Mouse (Mus musculus) cerebellum, adult 8-10 months (tissue): ENCODE measurements around the gene Phldb1.
"Not testable (repeated sequence)": the region's sequence is repeated elsewhere in the genome, so short reads cannot be mapped to it uniquely, and the experiment has no call there.

Experiments
- DNase-seq: peaks from one replicate; pipeline ENCODE4 v3.0.0; 2022

Phldb1 gene

DNA sequence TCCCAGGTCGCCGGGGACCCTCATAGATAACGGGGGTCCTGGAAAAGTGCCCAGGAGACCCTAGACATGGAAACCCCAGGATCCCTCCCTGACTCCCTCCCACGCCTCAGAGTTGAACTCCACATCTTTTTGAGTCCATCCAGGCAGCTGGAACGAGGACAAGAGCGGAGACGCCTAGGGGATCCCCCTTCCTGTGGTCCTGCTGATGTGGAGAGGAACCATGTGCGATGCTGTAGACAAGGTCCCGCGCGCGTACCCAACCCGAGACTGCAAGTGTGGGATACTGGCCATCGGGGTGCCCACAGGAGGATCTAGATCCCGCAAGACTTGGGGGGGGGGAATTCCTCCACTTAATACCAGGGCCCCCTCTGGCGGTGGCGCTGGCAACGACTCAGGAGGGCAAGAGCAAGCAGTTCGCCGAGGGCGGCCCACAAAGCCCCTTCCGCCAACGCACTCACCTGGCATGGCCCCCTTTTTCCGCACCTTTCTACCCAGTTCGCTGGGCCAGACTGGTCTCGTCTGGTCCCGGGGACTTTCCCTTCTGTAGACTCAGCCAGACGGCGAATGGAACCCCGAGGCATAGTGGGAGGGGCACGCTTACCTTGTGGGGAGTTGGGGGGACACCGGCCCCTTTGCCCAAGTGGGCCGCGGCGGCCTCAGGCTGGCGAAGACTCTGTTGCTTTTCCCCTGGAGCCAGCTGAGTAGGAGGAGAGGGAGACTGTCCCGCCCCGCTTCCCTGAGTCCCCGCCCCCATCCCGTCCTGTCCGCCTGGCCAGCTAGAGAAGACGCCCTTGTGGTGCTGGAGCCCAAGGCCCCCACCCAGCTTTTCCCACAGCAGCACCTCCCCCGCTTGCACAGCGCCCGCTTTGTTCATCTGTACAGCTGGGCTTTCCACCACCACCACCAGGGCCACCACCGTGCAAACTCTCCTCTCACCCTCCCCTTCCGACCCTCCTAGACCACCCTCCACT, at the start of gene Phldb1:
Gene Phldb1 (minus strand): TSS at position 675 of the 971 bp plus-strand sequence.
- DNase-seq = no peak

DNA sequence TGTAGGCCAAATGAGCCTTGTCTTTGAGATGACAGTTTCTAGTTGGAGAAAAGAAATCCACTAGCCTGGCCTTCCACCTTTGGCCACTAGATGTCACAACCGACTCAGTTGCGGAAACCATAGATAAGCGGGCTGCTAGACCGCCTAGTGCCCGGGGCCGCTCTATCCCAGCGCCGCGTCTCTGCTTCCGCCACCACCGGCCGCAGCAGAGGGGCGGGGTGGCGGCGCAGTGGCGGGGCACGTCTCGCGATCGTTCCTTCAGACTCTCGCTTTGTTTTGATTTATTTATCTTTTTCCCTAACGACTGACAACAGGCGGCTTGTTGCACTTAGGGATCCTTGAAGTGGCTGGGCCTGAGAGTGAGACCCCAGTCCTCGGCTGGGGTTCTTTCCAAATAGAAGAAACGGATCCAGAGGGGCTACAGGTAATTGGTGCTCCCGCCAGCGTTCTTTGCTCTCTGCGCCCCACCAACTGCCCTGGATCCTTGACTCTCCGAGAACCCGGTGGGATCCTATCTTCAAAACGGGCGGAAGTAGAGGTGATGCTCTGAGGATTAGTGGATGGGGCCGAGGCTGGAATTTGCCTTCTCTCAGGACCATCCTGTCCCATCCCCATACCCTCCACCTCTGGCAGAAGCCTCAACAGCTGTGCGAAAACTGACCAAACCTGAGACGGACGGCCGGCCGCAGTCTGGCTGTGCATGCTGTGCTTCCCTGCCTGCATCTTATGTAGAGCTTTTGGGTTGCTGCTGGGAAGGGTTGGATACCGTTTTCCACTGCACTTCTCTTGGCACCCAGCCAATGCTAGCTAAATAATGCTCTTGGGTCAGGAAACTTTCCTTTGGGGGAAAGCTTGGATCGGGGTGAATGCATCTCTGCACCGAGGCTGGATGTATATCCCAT, 38.0 kb upstream of the Phldb1 start:
- peak; percentile 91 for DNase-seq

DNA sequence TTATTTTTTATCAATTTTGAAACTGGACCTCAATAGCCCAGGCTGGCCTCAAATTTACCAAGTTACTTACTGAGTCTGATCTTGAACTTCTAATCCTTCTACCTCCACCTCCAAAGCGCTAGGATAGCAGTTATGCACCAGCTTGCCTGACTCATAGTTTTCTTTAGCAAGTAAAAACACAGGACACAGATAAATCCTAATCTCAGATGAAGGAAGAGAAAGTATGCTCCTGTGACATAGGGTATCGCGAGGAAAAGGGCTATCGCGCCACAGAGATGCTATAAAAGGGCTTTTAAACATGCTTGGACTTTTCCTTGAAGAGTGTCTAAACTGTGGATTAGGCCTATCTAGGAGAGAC, 37.4 kb upstream of the Phldb1 start:
- DNase-seq = no peak

DNA sequence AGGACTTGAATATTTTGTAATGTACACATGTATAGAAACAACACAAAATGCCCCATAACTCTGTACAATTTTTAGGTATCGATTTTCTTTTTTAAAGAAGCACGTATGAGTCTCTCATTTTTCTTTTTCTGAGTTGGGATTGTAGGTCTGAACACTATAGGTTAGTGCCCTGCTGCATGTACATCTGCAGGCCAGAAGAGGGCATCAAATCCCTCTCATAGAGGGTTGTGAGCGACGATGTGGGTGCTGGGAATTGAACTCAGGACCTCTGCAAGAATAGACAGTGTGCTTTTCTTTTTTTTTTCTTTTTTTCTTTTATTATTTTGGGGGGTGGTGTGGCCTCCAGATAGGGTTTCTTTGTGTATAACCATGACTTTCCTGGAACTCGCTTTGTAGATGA, 36.4 kb upstream of the Phldb1 start:
- DNase-seq = no peak

DNA sequence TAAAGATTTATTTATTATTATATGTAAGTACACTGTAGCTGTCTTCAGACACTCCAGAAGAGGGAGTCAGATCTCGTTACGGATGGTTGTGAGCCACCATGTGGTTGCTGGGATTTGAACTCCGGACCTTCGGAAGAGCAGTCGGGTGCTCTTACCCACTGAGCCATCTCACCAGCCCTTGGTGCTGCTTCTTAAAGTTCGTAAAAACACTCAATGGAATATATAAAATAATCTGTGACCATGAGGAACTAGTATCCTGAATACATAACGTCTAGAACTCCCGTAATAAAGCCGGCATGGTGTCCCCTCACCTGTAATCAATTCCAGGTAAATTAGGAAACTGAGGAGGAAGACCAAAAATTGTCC, 33.0 kb upstream of the Phldb1 start:
- DNase-seq = not testable (repeated sequence)

DNA sequence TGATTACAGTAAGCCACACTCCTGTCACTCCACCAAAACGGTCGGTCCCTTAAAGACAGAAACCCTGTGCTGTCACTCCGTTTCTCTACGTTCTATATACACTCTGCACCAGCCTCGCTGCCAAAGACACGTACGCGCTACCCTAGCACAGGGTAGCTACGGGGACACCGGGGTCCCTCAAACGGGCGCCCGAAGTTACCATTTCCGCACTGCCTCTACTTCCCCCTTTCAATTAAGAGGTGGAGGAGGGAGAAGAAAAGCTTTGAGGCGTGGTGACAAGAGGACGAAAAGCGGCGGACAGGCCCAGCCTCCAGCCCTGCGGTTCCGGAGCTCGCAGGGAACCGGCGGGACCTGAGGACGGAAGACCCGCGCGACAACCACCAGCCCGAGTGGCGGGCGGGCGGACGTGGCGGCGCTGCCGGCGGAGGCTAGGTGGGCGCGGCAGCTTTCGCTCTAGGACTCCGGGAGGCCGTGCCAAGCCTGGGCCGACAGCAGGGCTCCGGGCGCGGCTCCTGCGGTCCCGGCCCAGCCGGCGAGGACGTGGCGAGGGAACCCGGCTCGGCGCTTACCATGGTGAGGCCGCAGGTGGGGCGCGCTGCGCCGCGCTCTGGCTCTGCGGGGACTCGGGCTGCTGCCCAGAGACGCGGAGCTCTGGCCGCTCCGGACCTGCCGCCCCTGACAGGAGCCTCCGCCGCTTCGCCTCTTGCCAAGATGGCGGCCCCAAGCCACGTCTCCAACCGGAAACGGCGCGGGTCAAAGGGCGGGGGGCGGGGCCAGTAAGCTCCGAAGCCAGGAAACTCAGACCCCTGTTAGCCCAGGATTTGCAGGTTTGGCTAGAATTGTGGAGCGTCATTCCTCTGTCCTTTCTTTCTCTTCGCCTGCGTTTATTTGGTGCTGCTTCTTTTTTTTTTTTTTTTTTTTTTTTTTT, 32.4 kb upstream of the Phldb1 start, which contains the start of the genes Arcn1 and Ift46:
Gene Arcn1 (minus strand): TSS at position 745 of the 928 bp plus-strand sequence.
Gene Ift46 (plus strand): TSS at position 808 of the 928 bp plus-strand sequence.
- DNase-seq = peak; percentile 80

DNA sequence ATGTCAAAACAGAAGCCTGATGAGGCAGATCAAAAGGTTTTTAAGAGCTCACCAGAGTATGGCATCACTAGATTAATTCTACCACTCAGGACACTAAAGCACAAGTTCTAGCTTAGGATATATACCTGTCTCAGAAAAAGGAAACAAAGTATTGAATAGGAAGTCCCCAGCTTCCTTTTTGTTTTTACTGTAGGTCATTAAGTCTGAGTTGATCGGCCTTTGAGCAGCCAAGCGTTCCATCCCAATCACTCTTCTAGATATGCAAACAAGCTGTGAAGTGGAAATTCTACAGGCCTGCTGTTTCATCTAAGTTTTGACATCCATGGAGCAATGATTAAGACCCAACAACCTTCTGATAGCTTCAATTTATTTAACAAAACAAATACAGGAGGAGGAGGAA, 25.9 kb upstream of the Phldb1 start:
- DNase-seq = no peak

DNA sequence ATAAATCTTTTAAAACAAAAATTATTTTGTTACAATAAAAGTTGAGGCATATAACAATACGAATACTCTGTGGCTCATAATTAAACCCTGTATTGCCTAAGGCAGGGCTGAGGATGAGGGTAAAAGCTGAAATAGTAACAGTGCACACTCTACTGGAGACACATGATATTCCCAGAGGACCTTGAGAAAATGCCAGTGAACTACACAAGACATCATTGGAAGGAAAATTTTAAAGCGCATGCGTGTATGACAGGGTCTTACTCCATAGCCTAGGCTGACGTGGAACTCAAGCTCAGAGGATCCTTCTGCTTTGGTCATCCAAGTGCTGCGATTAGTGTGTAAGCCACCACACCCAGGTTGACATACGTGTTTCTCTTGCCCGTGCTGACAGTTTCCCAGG, 13.5 kb upstream of the Phldb1 start:
- no peak for DNase-seq

DNA sequence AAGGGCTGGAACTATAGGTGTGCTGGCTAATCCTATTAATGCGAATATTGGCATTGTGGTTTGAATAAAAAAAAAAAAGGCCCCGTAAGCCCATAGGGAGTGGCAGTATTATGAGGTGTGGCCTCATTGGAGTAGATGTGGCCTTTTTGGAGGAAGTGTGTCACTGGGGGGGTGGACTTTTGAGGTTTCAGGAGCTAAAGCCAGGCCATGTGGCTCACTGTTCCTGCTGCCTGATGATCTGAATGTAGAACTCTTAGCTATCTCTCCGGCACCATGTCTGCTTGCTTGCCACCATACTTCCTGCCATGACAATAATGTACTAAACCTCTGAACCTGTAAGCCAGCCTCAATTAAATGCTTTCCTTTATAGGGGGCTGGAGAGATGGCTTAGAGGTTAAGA, 12.3 kb upstream of the Phldb1 start:
- DNase-seq = no peak

DNA sequence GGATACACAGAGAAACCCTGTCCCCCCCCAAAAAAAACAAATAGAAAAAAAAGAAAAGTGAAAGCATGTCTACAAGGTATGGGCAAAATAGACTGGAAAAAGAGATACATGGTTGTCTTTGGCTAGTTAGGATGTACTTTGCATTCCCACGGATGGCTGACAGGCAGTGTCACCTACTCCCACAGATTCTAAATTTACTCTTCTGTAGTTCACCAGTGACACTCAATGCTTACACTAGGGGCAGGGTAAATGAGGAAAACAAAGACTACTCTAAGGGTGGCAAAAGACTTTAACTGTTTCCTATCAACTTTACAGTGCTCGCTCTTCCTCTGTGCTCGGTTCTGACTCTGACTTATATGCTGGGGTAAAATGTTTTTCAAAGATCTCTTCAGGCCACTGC, 11.7 kb upstream of the Phldb1 start:
- no peak for DNase-seq

DNA sequence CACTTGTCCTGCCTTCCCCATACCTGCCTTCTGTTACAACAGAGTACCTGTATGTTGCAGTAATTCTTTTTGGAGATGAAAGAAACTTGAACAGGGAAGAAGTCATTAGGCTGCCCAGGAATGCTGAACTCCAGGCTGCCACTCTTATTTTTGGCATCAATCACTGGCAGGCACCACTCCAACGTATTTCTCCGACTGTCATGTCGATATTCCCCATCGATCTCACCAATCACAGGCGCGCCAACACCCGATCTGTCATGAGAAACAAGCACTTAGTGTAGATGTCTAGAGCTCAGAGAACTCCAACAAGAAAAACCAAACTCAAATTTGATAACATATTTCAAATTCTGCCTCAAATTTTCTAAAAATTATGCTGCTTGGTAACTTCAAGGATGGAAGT, 10.4 kb upstream of the Phldb1 start:
- DNase-seq = no peak

DNA sequence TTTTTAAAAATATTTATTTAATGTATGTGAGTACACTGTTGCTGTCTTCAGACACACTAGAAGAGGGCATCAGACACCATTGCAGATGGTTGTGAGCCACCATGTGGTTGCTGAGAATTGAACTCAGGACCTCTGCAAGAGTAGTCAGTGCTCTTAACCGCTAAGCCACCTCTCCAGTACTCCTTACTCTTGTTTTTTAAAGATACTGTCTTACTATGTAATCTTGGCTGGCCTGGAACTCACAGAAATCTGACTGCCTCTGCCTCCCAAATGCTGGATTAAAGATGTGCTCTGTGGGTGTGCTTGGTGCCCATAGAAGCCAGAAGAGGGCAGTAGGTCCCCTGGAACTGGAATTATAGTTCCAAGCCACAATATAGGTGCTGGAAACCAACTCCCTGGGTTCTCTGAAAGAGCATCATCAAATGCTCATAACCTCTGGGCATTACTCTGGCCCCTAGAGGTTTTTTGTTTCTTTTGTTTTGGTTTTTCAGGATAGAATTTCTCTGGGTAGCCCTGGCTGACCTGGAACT, 5.7 kb upstream of the Phldb1 start:
- no peak for DNase-seq

DNA sequence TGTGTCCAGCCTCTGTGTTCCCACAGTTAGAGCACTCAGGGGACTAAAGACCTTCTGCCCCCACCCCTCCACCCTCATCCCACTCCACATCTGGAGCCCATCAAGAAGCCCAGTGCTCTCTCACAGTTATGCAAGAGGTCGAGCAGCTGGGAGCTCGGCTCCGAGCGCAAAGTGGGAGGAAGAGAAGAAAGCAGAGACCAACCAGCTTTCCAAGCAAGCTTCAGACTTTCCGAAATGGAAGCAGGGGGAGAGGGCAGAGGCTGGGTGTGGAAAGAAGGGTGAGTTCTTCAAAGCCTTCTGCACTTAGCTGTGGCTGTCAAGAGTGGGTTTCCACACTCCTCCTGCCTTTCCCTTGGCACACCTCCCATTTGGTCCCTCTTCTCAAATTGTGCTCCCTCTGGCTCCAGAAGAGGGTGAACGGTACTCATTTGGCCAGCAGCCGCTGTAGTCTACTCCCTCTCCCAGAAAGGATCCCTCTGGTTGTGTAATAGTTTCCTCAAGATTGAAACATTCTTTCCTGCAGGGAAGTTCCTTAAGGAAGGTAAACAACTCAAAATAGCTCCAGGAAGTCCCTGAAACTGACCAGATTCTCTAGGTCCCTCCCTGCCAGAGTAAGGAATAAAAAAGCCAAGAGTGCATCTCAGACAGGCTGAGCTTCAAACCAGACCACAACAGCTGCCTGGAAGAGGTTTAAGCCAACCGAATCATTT, 2.4 kb upstream of the Phldb1 start:
- no peak for DNase-seq

DNA sequence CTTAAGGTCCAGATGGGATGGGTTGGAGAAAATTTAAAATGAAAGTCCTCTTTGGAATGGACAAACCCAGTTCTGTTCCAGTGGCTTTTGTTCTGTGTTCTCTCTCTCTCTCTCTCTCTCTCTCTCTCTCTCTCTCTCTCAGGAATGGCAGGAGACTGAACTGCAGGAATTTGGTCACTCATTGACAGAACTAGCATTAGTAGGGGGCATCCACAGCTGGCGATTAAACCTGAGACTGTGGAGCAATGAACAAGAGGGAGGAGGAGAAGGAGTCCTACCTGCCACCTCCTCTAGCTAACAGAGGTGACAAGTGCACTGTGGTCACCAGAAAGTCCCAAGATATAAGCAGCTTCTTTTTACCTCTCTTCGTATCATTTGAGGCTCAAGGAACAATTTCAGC, 1.3 kb upstream of the Phldb1 start:
- DNase-seq = no peak

DNA sequence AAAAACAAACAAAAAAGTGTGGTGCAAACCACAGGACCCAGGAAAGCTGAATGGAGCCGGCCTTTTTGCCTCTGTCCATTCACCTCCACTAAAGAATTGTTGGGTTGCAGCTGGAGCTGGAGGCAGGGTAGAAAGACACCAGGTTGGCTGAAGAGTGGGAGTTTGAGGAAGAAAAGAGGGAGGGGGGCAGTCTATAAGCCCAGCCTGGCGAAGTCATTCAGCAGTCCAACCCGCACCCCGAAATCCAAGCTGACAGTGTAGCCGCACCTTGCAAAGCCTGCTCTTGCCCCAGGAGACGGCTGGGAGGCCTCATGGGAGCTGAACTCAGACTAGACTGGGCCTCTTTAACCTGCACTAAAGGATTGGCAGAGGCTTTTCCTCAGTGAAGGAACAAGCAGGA, 888 bp upstream of the Phldb1 start:
- DNase-seq = no peak

DNA sequence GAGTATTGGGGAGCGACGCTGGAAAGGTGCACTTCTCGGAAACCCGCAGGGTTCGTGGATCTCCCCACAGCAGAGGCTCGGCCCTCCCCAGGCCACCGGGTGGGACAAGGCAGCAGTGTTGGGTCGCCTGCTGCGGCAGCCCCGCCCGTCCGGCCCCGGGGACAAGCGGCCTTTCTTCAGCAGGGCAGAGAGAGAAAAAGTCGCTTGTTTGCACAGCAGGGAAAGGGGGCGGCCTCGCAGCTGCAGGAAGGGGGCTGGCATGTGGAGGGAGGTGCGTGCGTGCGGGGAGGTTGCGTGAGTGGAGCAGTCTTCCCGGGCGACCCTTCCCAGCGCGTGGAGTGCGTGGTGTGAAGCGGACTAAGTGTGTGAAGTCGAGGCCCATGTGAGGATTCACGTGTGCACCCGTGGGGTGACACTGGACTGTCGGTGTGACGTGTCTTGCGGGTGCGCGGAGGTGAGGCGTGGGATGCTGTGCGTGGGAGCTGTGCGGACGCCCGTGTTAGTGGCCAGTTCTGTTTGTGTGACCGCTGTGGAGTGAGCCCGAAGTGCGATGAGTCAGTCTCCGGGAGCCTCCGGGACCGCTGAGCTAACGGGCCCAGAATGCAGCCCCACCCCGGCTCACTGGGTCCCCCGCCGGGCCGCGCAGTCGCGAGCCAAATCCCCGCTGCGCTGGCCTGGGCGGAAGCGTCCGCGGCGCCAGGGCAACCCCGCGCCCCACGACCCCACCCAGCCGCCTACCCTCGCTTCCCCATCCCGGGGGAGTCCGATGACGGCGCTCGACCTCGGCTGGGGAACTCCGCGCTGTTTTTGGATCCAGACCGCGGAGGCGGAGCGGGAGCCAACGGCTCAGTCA, 1.1 kb downstream of the Phldb1 start:
- DNase-seq = peak; percentile 50

DNA sequence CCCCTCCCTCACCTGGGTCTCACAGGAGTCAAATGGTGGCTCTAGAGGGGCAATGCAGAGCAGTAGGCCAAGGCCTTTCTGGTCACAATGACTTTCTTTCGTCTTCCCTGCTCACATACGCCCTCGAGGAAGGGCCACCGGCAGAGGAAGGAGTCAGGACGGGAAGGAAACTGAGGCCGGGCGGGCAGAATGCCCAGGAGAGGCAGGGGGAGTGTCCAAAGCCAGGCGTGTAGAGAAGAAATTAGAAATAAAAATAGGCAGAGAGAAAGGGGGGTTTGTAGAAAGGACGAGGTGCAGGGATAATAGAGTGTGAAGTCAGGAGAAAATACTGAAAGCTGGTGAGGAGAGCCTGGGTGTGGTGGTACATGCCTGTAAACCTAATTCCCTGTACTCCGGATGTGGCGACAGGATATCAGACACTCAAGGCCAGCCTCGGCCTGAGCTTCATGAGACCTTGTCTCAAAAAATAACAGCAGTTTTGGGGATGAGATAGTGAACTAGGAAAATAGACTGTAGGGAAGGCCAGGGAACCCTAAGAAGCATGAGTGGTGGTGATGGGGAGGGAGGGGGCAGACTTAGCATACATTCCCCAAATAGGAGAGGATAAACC, 2.0 kb downstream of the Phldb1 start:
- no peak for DNase-seq

DNA sequence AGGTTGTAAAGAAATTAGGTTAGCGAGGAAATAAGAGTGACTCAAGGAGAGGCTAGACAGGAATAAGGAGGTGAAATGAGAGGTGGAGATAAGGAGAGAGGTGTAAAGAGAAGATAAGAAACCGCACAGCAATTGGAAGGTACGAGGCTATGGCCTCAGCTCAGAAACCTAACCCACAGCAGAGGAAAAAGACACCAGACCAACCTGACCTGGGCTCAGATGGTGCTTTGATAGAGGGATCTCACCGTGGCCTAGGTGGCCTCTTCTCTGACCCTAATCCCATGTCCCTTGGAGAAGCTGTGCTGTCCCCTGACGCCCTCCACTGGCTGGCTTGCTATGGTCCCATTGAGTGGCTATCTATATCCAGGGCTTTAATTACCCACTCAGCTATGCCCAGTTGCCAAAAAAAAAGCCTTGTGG, 2.9 kb downstream of the Phldb1 start:
- DNase-seq = no peak

DNA sequence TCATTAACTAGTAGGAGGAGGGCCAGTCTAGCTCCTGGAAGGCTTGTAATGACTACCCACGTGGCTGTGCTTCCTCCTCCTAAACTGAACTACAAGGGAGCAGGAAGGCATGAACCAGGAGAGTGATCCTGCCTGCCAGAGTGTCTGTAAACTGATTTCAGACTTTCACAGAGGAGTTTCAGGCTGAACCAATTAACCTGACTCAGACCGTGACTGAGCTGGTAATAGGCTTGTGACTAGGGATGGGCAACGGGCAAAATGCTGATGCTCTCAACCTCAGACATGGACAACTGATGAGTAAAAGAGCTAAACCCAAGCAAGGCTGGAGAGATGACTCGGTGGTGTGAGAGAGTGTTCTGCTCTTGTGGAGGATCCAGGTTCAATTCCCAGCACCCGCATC, 7.6 kb downstream of the Phldb1 start:
- no peak for DNase-seq
